Mouse (Mus musculus) CH12F3 (cell line): ENCODE measurements around the gene Tgm2.

Source experiments
- in situ Hi-C: fragments of 300-500 bp; cut with MboI; formaldehyde crosslinking; loops from 2 replicates; pipeline ENCODE4 v1.14.3; 2020; ENCODE audit warnings: low sequenced_read_pairs

The Tgm2 gene

DNA sequence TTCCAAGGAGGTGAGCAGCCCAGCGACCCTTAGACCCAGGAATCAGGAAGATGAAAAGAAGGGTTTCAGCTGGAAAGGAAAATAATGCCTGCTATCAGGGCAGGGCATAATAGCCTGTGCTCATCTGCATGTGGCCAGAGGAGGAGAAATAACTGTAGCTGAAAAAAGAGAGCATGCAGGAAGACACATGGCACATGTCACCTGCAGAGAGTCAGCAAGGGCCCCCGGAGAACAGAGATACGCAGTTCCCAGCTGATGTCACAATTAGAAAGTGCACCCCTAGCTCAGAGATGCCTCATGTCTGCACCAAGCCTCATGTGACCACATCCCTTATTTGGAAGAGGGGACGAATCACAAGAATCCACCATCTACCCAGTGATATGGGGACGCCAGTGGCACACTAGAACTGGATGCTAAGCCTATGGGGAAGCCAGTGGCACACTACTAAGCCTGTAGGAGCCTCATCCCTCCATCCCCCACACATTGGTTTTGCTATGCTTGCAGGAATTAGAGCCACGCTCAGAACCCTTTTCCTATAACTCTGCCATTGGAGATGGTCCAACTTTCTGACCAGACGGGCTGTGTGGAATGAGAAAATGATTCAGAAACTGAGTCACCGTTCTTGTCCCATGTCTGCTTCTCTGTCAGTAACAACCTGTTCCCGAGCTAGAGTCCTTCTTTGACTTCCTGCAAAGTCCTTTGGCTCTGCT lies 21.4 kb upstream of the Tgm2 start:
- in situ Hi-C loops = no loop called here

DNA sequence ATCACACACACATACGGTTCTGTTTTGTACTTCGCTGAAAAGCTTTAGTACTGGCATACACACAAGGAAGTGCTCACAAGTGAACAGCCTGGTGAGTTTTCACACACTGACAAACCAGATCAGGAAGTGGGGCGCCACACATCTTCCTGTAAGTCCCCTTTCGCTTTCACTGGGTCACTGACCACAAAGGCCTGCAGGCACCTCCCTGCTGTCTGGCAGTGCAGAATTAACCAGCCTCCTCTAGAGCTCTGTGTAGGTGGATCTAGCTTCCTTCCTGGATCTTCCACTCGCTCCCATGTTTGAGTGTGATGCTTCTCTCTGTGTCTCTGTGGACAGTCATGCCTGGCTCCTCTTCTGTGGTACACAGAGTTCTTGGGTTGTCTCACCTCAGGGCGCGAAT lies 20.4 kb upstream of the Tgm2 start:
- in situ Hi-C loops = no loop called here

DNA sequence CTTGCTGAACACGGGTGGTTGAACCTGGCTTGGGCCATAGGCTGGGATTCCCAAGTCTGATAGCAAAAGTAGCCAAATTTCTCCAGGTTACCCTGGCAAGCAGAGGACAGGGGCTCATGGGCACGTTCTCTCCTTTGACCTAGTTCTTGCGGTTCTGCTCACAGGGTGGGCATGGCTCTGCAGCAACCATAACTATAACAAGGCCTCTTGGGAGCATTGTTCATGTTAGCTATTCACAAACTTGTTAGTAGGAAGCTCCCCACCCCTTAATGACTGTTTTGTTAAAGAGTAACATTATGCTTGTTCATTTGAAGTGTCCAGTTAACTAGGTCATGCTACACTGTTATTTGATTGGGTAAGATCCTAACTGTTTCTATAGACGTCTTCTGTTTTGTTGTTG lies 19.5 kb upstream of the Tgm2 start:
- in situ Hi-C loops = no loop called here

DNA sequence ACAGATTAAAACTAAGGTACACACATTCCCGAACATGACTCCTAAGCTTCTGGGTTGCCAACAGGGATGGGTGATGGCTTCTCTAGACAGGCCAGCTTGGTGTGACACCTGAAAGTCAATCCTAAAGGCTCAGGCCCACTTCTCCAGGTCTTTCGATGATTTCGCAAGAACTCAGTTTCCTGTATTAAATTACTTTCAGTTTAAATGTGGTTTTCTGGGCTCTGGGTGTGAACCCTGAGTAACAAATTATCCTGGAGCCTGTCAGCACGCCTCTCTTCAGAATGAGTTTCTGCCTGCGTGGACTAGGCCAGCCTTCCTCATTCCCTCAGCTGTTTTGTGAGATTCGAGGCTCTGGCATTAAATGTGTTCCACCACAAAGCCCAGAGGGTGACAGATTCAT lies 16.8 kb upstream of the Tgm2 start:
- in situ Hi-C loops = no loop called here

DNA sequence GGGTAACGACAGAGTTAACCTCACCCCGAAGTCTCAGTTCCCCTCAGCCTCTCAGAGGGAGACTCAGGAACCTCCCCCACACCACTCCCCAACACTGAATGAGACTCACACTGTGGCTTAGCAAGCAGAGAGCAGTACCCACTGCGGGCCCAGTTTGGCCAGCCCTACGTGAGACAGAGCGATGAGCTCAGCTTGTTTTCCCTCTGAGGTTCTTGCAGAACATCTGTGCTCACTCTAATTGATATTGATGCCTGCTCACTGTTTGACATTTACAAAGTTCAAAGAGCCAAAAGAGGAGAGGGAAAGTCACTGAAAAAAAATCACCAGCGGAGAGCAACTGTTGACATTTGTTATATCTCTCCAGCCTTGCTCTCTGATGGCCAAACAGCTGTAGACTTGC lies 15.5 kb upstream of the Tgm2 start:
- in situ Hi-C loops = no loop called here

DNA sequence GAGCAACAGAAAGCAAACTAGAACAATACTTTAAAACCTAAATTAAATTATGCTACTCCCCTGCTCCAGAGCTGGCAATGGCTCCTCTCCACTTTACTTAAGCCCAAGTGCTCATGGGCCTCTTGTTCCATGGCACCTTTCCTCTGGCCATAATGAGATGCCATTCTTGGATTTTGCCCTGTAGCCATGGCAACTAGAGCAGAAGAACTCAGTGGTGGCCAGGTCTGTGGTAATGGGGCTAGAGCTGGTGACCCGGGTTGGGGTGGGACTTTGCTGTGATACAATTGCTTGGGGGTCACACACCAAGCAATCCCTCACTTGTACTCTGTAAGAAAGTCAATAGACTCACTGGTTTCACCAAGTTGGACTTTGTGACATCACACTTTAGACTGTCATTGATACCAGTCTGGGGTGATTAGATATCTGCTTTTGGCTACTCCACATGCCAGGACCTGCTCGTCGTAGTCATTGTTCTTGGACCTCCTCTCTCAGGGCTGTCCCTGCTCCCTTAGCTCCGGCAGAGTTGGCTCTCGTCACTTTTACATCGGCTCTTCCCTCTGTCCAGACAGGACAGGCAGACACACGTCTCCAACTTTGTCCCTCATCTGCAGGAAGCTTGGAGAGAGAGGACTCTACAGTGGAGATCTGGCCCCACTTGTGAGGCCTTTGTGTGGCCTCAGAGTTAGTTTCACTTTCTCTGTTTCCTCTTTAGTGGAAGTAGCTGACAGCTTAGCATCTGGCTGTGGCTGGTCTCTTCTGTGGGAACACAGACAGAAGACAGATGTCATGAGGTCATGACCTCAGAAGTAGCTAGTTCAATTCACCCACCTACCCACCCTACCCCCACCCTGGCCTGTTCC lies 13.4 kb upstream of the Tgm2 start:
- in situ Hi-C loops = no loop called here

DNA sequence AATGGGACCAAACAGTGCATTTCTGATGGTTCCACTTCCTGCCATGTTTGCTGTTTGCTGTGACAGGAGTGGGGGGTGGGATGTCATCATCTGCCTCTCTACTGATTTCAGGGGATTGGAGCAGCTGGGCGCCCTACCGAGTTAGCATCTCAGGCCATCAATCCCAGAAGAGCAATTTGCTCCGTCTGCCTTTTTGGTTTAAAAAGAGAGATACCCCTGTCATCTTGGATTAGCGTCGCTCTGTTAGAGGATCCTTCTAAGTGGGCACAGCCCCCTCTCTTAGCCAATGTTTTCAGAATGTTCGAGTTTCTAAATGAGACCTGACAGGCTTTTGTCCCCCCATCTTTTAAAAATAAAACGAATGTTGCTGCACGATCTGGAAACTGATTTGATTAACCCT lies 11.4 kb upstream of the Tgm2 start:
- in situ Hi-C loops = no loop called here

DNA sequence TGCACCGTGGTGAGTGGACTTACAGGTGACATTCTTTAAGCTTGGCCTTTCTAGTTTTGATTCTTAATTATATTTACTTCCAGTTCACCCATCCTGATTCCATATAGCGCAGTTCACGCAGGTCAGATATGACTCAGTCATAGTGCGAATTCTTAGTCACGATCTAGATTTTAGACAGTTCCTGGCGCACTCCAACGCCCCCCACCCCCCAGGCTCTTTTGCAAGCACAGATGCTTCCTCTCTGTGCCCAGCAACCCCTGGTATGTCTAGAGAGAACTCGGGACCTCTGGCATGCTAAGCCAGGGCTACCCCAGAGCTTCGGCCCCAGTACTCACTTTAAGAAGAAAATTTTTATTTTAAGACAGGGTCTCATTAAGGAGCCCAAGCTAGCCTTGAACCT lies 10.3 kb upstream of the Tgm2 start:
- in situ Hi-C loops = no loop called here

DNA sequence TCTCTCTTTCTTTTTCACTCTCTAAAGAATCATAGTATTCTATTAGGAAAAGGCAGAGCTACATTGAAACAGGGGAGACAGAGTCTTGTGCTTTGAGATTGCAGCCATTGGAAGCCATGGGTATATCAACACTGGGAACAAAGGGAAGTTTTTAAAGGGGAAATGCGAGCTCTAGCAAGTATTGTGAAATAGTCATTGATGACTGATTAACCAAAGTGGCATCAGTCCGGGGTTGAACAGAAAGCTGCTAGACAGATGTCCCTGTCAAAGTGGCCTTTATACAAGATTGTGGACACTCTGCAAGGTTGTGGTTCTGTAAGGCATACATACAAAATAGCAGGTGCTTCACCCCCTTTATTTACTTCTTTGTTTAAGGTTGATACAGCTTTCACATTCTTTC lies 9.4 kb upstream of the Tgm2 start:
- in situ Hi-C loops = no loop called here

DNA sequence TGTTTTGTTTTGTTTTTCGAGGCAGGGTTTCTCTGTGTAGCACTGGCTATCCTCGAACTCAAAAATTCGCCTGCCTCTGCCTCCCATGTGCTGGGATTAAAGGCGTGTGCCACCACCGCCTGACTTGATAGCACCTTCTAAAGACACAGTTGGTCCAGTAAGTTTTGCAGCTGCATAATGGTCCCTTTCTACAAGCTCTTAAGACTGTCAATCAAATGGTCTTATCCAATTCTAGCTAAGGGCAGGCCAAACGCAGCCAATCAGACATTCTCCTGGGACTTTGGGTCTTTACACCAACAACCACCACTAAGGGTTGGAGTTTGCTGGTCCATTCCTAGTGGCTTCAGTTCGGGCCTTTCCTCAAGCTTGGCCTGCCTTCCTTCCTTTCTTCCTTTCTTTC lies 8.9 kb upstream of the Tgm2 start:
- in situ Hi-C loops = no loop called here

DNA sequence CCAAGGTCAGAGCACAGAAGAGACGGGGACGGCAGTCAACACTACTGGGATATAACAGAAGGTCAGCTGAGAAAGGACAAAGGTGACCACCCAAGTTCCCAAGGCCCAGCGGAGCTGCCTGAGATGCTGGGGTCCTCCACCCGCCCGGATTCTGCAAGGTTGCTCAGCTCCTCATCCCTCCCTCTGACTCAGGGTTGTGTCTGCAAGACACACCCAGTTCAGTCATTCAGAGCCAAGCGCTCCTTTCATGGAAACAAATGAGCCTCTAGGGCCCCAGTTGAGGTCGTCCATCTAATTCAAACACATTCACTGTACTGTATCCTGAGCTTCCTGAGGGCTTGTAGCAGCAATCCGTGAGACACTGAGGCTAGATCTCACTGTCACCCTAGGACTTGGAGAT lies 8.4 kb upstream of the Tgm2 start:
- in situ Hi-C loops = no loop called here

DNA sequence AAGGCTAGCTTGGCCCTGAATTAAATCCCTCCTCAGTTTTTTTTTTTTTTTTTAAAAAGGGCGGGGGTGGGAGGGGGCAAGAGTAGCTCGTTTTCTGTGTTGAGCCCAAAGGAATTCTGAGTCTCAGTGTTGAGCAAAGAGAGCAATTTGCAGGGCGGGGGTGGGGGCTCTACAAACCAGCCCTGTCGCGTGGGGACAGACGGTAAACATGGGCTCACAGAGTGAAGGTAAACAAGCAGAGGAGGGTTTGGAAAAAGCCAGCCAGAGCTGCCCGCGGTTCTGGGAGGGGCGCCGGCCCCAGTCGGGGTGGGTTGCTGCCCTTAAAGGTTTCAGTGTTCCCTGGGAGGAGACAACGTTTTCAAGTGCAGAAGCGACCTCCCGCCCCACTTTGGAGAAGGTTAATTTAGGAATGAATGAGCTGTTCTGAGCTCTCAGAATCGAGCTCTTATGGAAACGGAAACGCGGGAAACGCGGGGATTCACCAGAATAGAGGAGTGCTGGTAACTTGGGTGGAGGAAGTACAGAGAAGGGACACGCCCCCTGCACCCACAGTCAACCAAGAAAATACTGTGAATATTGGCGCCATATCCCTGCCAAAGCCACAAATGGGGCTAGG lies 7.6 kb upstream of the Tgm2 start:
- in situ Hi-C loops = no loop called here

DNA sequence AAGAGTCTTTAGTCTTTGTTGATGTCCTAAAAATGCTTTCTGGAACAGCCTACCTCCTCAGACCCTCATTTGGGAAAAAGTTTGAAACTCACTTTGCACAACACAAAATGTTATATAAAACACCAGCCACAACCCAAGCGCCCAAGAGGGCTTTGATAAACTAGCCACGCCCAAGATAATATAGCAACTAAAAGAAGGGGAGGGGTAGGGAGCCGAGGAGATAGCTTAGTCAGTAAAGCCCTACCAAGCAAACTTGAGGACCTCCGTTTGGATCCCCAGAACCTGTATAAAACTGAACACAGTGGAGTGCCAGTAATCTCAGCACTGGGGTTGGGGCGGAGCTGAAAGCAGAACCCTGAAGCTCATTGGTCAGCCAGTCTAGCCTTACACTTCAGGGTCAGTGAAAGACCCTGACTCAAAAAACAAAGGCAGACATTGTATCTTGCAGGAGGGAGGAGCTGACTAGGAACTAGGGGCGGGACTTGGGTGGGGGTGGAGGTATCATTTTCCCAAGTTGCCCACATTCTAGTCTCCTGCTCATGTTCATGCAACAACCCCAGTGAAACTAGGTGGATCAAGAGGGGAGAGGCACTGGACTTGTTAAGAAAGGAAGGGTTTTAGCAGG lies 6.6 kb upstream of the Tgm2 start:
- in situ Hi-C loops = no loop called here

DNA sequence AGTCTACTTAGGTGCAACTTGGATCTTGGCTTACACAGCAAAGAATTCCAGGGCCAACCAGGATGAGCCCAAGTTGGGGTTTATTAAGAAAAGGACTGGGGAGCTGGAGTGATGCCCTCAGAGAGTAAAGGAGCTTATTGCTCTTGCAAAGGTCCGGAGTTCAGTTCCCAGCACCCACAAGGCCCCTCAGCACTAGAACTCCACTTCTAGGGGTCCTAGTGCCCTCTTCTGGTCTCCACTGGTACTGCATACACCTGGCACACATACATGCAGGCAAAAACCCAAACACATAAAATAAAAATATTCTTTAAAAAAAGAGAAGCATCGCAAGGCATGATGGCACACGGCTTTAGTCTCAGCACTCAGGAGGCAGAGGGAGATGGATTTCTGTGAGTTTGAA lies 4.8 kb upstream of the Tgm2 start:
- in situ Hi-C loops = no loop called here

DNA sequence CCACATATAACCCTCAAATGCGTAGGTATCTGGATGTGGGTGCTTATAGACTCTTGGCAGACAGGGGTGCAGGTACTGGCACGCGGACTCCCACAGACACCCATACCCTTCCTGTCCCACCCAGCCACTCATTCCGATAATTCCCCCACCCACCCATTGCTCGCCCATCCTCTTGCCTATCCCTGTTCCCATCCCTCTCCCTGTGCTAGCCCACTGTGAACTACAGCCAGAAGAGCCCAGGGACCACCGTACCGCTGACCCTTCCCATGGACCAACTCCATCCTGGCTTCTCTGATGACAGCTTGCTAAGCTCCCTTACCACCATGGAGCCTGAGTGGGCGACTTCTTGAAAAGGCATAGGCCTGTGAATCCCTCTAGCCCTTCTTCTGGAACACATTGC lies 735 bp upstream of the Tgm2 start:
- in situ Hi-C loops = no loop called here

DNA sequence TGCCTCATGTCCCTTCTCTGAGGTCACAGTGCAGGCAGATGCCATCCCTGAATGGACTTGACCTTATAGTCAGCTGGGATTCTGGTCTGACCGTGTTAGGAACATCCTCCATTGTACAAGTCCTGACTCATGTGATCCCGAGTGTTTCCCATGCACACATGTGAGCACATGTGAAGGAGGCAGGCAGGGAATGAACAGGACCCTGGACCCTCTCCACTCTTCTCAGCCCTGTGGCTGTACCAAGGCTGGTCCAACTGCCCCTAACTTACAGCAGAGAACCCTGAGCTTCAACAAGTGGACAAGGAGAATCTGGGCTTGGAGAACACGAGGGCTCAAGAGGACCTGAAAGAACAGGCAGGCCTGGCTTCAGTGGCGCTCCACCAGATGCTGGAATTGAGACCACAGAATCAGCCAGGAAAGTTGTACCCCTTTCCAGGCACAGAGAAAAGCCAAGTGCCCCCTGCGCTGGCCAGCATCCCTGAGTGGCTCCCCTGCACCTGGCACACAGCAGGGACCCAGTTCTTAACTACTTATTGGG lies 639 bp downstream of the Tgm2 start:
- in situ Hi-C loops = no loop called here

DNA sequence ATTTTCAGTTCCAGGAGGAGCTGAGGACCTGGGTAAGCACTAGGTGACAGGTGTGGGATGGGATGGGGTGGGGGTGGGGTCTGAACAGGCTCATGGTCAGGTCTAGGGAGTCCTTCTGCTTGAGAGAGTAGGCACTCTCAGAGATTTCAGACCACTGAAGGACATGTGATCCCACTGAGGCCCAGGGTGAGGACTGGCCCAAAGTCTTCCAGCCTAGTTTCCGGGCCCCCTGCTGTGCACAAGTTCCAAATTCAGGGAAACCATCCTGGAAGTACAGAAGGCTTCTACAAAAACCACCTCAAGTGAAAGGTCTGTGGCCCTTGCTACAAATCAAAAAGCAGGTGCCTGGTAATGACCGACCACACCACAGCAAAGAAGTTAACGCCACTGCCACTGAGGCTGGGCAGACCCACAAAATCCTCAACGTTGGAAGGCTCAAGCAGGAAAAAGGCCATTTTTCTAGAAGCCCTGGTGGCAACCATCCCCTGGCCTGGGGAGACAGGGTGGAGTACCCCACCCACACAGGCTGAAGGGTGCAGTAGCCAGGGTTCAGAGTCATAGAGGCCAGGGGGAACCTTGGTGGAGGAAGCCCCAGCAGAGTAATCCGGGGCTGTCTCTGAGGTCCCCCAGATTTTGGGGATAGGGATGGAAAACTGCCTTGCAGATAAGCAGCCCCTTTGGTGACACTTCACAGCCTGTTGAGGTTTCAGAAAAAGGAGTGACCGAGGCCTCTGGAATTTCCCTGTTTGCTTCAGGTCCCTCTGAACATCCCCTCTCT lies 1.3 kb downstream of the Tgm2 start:
- in situ Hi-C loops = no loop called here

DNA sequence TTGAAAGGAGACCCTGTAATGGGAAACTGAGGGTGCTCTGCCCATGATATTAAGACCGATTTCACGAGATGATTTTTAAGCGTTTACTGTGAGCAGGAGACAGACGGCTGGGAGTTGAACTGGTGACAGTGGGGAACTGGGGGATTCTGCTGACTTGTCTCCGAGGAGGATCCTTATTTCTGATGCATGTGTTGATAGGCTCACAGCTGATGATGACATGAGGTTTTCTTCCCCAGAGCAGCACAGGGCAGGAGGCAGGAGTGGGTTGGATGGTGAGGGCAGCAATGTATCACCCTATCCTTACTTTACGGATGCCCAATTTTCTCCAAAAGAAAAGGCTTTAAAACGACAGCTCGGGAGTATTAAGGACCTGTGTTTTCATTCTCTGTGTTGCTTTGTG lies 2.0 kb downstream of the Tgm2 start:
- in situ Hi-C loops = no loop called here

DNA sequence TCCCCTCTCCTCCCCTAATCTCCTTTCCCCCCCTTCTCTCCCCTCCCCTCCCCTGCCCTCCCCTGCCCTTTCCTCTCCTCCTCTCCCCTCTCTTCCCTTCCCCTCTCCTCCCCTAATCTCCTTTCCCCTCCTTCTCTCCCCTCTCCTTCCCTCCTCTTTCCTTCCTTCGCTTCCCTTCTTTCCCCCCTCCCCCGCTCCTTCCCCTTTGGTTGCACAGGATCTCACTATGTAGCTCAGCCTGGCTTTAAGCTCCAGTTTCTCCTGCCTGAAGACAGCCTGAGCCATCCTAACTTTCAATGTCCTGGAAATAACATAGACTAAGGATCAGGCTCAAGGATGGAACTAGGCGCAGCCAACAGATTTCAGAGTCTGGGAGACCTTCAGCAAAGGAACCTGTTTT lies 2.4 kb downstream of the Tgm2 start:
- in situ Hi-C loops = no loop called here

DNA sequence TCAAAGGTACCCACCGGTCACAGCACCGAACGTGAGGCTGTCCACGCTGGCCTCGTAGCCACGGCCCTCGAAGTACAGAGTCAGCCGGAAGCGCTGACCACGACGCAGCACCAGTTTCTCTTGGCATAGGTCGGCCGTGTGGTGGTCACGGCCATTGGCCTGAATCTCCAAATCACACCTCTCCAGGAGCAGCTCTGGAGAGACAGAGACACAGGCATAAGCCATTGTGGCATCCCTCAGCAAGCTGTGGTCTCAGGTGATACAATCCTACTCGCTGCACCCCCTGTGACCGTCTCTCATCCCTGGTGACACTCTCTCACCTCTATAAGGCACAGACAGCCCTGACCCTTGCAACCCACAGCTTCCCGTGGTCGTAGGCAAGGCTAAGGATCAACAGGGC lies 3.3 kb downstream of the Tgm2 start:
- in situ Hi-C loops = no loop called here
